Mouse (Mus musculus) urinary bladder, postnatal 36 days (tissue): ENCODE measurements around the gene Tmco5b.

Experiments used
- DNase-seq, 2 experiments: peaks; one replicate each; pipeline ENCODE4 v3.0.0; 2022; ENCODE audit warnings: low spot score in 2 of 2, mixed read lengths in 1 of 2

Tmco5b gene

DNA sequence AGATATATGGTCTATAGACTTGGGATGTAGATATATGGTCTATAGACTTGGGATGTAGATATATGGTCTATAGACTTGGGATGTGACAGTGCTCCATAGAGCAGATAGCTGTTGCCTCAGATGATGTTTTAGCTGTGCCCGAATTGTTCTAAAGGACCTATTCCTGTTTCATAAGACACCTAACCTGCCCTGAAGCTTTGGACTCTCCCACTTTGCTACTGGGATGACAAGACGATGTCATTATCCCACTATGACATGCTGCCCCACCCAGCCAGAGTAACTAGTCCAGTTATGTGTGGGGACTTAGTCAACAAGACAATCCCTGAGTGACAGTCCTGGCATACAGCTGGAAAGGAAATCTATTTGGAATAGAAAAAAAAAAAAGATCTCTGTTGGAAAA, at the start of gene Tmco5b:
Gene Tmco5b, plus strand, starts transcription at position 301 of the 400 bp plus-strand sequence.
- no peak for DNase-seq

DNA sequence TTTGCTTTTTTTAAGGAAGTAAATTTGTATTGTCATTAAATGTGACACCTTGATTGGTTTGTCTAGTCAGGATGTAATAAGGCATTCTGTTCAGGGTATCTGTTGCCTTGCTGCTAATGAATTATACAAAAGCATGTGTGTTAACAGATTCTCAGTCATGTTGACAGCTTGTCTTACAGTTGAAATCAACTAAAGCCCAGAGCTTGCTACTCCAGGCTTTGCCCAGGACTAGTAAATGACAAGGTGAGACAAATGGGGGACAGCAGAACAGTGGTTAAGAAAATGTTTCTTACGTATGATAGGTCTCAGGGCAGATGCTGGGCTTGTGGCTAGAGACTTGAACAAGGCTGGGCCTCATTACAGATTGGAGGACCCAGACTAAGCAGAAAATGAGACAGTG, 48.5 kb upstream of the Tmco5b start:
- no peak for DNase-seq

DNA sequence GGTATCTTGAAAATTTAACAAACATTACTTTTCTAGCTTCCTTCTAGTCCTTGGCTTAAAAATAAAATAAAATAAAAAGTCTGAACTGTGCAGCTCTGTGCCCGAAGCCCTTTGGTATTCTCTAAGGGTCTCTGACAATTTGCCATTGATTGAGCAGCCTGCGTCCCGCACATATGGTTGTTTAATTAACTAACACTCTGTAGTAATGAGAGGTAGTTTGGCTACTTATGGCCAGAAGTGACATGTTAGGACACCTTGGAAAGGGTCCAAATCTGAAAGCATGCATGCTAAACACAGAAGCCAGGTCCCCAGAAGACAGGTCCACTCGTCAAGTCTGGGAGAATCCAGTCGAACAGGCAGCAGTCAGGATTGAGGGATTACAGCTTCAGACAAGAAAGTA, 46.7 kb upstream of the Tmco5b start:
- DNase-seq = no peak

DNA sequence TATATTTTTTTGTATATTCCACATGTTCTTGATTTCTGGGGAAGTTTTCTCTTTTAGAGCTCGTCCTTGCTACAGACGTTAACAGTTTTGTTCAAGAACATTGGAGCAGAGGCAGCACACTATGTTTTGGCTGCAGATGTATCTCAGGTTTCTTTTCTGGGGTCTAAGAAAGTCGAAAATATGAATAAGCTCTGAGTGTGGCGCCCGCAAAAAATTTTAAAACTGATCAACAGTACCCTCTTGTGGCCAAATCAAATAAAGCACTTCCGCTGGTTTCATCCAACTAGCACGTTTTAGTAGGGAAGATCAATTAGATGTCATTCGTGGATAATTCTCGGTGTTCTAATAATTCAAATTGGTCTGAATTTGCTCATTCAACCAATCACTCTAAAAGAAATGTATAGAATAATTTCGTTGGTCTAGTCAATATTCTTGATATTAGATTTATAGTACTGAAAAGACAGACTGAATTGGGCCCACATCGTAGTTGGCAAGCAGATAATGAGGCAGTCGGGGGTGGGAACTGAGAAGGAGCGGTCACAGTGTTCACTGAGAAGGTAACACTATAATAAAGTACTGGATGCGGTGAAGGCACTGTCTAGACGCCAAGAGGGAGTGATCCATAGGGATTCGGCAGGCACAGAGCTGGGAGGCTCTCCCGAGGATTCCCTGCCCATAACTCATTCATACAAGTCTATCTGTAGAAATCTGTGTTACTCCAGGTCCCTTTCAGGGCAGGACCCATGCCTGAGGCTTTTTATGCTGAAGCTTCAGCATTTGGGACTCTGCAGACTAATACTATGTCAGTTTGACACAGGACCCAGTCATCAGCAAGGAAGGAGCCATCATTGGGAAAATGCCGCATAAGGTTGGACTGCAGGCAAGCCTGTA, 17.1 kb downstream of the Tmco5b start:
- DNase-seq = no peak

DNA sequence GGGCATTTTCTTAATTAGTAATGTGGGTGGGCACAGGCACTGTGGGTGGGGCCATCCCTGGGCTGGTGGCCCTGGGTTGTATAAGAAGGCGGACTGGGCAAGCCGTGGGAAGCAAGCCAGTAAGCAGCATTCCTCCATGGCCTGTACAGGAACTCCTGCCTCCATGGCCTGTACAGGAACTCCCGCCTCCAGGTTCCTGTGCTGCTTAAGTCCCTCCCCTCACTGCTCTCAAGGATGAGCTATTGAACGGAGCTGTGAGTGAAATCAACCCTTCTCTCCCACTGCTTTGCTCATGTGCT, 17.7 kb downstream of the Tmco5b start:
- no peak for DNase-seq

DNA sequence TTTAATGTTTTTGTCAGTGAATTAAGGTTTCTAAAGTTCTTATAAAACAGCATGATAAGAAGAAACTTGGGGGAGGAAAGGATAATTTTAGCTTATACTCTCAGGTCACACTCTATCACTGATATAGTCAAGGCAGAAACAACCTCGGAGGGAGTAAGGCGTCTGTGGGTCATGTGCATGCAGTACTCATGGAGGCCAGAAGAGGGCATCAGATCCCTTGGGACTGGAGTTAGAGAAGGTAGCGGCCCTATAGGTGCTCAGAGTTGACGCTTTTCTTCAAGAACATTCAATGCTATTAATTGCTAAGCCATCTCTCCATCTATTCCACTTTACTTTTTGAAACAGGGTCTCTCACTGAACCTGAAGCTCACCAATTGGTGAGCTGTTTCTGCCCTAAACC, 19.8 kb downstream of the Tmco5b start:
- peak; percentile 44 to 68 for DNase-seq

DNA sequence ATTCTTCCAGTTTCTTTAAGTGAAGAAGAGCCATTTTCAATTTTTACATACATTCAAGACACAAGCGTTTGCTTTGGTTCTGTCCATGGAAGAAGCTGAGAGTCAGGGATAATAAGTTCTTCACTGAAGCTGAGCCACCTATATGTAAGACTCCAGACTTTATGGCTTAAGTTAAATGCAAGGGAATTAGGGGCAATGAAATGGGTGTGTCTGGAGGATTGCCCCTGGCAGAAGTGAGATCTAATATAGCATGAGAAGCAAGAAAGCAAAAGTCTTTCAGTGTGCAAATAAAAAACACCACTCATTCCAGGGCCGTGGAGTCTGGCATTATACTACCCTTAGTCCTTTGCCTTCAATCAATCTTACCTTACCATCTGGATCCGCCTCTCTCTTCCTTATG, 25.7 kb downstream of the Tmco5b start:
- no peak for DNase-seq

DNA sequence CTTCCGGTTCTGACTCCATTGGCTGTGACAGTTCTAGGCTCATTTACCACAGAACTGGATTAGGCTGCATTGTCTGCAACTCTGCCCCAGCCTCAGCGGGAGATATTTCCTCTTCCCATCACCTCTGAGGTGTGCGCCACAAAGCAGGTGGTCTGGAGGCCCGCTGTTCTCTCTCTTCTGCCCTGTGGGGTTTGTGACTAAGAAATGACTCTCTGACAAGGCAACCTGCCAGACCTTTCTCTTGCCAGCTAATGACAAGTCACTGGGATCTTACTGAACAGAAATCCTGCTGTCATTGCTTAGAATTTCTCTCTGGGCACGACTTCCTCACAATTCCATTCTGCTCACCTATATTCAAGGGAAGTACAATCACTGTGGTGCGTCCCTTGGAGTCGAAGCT, 37.5 kb downstream of the Tmco5b start:
- DNase-seq = no peak

DNA sequence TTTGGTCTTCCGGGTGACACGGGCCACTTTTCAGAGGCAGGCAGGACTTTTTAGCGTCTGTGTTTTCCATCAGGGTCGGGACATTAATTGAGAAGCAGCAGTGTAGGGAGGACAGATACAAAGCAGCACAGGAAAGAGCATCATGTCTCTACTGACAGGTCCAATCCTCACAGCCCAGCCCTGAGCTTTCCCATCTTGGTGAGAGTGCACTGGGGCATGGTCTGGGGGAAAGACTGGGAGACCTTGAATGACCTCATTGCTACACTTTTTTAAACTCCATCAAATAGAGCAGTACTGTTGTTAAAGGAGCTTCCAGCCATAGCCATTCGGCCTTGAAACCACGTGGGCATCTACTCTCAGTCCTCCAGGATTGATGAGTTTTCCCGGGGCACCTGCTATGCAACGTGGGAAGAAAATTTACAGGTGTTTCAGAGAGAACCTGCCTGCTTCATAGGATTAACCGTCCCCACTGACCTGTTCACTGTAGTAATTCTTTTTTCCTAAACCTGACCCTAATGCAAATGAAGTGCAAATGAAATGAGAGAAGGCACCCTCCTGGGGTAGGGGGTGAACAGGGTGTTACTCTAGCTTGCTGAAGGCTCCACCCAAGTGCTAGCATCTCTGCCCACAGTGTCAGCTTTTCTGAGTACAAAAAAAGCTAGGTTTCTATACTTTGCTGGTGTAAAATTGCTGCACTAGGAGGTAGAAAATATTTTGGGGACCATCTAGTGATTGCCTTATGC, 48.4 kb downstream of the Tmco5b start:
- no peak for DNase-seq

DNA sequence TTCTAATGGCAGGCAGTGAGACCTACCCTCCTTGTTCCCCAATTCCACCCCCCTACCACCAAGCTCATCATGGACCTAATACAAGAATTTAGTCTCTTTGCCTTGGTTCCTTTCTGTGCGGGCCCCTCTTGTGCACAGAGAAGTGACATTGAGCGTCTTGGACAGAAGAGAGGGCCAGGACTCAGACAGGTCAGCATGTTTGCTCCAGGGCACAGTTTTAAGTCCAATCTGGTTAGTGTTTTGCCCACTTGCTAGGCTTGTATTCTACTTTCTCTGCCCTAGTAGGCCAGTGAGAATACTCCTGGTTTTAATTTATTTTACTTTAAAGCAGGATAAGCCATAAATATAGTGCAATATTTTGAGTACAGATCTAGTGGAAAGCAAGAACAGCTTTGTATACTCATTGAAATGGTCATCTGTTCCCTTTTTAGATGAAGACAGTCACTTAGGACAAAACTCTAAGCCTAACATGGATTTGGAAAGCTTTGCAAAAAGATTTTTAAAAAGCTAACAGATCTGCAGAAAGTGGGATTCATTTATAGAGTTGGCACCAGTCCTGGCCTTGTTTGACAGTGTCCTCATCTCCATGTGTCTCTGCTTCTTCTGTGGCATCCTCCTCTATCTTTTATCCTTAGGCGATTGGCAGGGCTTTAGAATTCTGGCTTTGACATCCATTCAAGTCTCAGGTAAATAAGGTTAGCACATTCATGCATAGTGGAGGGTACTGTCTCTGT, 50.2 kb downstream of the Tmco5b start:
- no peak for DNase-seq

DNA sequence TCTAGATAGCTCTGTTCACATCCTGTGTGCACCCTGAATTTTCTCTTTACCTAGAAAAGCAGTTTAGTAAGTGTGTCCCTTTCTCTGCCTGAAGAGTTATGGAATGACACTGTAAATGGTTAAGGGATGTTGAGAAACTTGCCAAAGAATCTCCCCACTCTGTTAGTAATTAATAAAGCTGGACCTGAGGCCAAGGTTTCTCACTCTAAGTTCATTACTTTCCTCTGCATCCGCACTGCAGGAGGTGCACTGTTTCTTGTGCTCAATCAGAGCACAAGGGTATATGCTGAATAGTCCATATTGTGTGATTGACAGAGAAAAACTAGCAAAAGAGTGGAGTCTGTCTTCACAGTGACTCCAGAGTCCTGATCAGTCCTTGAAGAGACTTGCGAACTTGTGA, 59.0 kb downstream of the Tmco5b start:
- DNase-seq = no peak
